Mouse (Mus musculus): ENCODE data around the gene Gucy2d. TPM values are rescaled to one million over a fixed set of nuclear protein-coding genes. Genes with fewer than 3 reads are reported as not detected.

Gucy2d gene
- polyA plus RNA-seq, 1 experiment from 2014 or later = not detected

- Histone ChIP-seq H3K36me3 (no peaks in the 10 kb centered on the region), H3K4me1 (replicated peaks) (peaks cover 35% of the 10 kb centered on the region), H3K9me3 (no peaks in the 10 kb centered on the region), H3K4me3 (no peak overlapping the region), H3K27me3 (no peaks in the 10 kb centered on the region), H3K27ac (replicated peaks) (no peak overlapping the region), H3K9ac (no peak overlapping the region), H3K4me2 (no peak overlapping the region)
- WGBS = 45% methylated on average over 5 of the region's 5 CpGs
- no peak for ATAC-seq (ENCODE audit: low read depth)
These were observed 64.6 kb downstream of the Gucy2d start for GRCm38 (mm10) chr7:98504726-98505314.

DNA sequence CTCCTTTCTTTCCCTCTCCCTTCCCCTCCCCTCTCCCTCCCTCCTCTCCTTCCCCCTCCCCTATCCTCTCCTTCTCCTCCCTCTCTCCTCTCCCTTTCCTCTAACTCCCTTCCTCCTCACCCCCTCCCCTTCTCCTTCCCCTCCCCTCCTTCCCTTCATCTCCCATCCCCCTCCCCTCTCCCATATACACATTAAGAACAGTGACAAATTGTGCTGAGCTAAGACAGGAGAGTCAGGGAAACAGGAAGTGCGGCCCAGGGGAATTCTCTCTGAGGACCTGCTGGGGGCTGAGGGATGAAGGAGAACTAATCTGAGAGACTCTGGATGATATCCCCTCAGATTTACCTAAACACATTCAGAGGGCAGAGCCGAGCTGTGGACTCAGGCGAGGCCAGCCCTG, 65.4 kb downstream of the Gucy2d start:
- Histone ChIP-seq H3K27me3 (no peaks in the 10 kb centered on the region), H3K4me1 (replicated peaks) (peaks cover 32% of the 10 kb centered on the region), H3K4me3 (no peak overlapping the region), H3K9me3 (no peaks in the 10 kb centered on the region), H3K36me3 (no peaks in the 10 kb centered on the region), H3K9ac (no peak overlapping the region), H3K4me2 (no peak overlapping the region), H3K27ac (replicated peaks) (peak overlapping the region; percentile 33; the same call in 1 of the 2 replicates)
- 29% methylated on average over 3 of the region's 3 CpGs for WGBS
- no peak for ATAC-seq (ENCODE audit: low read depth)

GRCm38 (mm10) chr7:98510961-98511958, 71.0 kb downstream of the Gucy2d start:
- Histone ChIP-seq H3K4me1 (replicated peaks) (0 out of 2 replicates have a peak, but pooled peaks cover 7% of the 10 kb centered on the region), H3K4me3 (no peak overlapping the region), H3K27ac (replicated peaks) (no peak overlapping the region), H3K27me3 (no peaks in the 10 kb centered on the region), H3K9me3 (no peaks in the 10 kb centered on the region), H3K36me3 (no peaks in the 10 kb centered on the region), H3K9ac (no peak overlapping the region), H3K4me2 (no peak overlapping the region)
- 73% methylated on average over 15 of the region's 15 CpGs for WGBS
- ATAC-seq (ENCODE audit: low read depth) = no peak

- 73% methylated on average over 3 of the region's 3 CpGs for WGBS
These were observed 73.0 kb downstream of the Gucy2d start for GRCm38 (mm10) chr7:98513251-98513650.

GRCm38 (mm10) chr7:98522576-98522975, 82.4 kb downstream of the Gucy2d start:
- H3K4me2 ChIP-seq = no peak overlapping the region
- H3K9me3 ChIP-seq = no peaks in the 10 kb centered on the region
- H3K4me1 ChIP-seq (replicated peaks) = peaks cover 30% of the 10 kb centered on the region
- no peaks in the 10 kb centered on the region for H3K36me3 ChIP-seq
- H3K4me3 ChIP-seq = no peak overlapping the region
- ATAC-seq (ENCODE audit: low read depth) = no peak
- no peaks in the 10 kb centered on the region for H3K27me3 ChIP-seq
- 84% methylated on average over 5 of the region's 5 CpGs for WGBS
- no peak overlapping the region for H3K9ac ChIP-seq
- 0 out of 2 replicates have a peak overlapping the region, but pooled peaks have one; percentile 10 for H3K27ac ChIP-seq (replicated peaks)

More at GRCm38 (mm10) chr7:98513251-98513650, 73.0 kb downstream of the Gucy2d start:
- H3K4me3 ChIP-seq = no peak overlapping the region
- no peaks in the 10 kb centered on the region for H3K27me3 ChIP-seq
- H3K9me3 ChIP-seq = no peaks in the 10 kb centered on the region
- 0 out of 2 replicates have a peak, but pooled peaks cover 7% of the 10 kb centered on the region for H3K4me1 ChIP-seq (replicated peaks)
- no peak overlapping the region for H3K9ac ChIP-seq
- H3K27ac ChIP-seq (replicated peaks) = no peak overlapping the region
- no peak overlapping the region for H3K4me2 ChIP-seq
- no peaks in the 10 kb centered on the region for H3K36me3 ChIP-seq
- ATAC-seq (ENCODE audit: low read depth) = no peak

- Histone ChIP-seq H3K4me3 (no peak overlapping the region), H3K27ac (replicated peaks) (peak overlapping the region; percentile 63), H3K9me3 (no peaks in the 10 kb centered on the region), H3K36me3 (no peaks in the 10 kb centered on the region), H3K27me3 (no peaks in the 10 kb centered on the region), H3K9ac (no peak overlapping the region), H3K4me1 (replicated peaks) (peaks cover 30% of the 10 kb centered on the region), H3K4me2 (peak overlapping the region; percentile 20; the same call in 1 of the 2 replicates)
- ATAC-seq (ENCODE audit: low read depth) = peak; percentile 62
- WGBS = 75% methylated on average over 8 of the region's 8 CpGs
These were observed 83.0 kb downstream of the Gucy2d start for GRCm38 (mm10) chr7:98523070-98523812.

GRCm38 (mm10) chr7:98523813-98524361, 83.7 kb downstream of the Gucy2d start:
- Histone ChIP-seq H3K27me3 (no peaks in the 10 kb centered on the region), H3K9me3 (no peaks in the 10 kb centered on the region), H3K4me1 (replicated peaks) (peaks cover 30% of the 10 kb centered on the region), H3K9ac (no peak overlapping the region), H3K27ac (replicated peaks) (peak overlapping the region; percentile 63), H3K36me3 (no peaks in the 10 kb centered on the region), H3K4me3 (no peak overlapping the region), H3K4me2 (peak overlapping the region; percentile 20; the same call in 1 of the 2 replicates)
- ATAC-seq (ENCODE audit: low read depth) = peak; percentile 60
- WGBS = 4% methylated on average over 7 of the region's 7 CpGs

- Histone ChIP-seq H3K36me3 (no peaks in the 10 kb centered on the region), H3K27me3 (no peaks in the 10 kb centered on the region), H3K27ac (replicated peaks) (peak overlapping the region; percentile 63), H3K9me3 (no peaks in the 10 kb centered on the region), H3K9ac (no peak overlapping the region), H3K4me3 (no peak overlapping the region), H3K4me2 (no peak overlapping the region), H3K4me1 (replicated peaks) (peaks cover 30% of the 10 kb centered on the region)
- WGBS = 26% methylated on average over 6 of the region's 6 CpGs
- ATAC-seq (ENCODE audit: low read depth) = no peak
These were observed 84.2 kb downstream of the Gucy2d start for GRCm38 (mm10) chr7:98524401-98524800.

- Histone ChIP-seq H3K27ac (replicated peaks) (peak overlapping the region; percentile 63; the same call in 1 of the 2 replicates), H3K27me3 (no peaks in the 10 kb centered on the region), H3K9ac (no peak overlapping the region), H3K4me1 (replicated peaks) (peaks cover 30% of the 10 kb centered on the region), H3K9me3 (no peaks in the 10 kb centered on the region), H3K36me3 (no peaks in the 10 kb centered on the region), H3K4me3 (no peak overlapping the region), H3K4me2 (no peak overlapping the region)
- WGBS = 80% methylated on average over 6 of the region's 6 CpGs
- no peak for ATAC-seq (ENCODE audit: low read depth)
These were observed 84.9 kb downstream of the Gucy2d start for GRCm38 (mm10) chr7:98524869-98525699.
